Mouse (Mus musculus): ENCODE measurements at regions not wholly inside any gene's neighbourhood (a gene's known extent, or its start where the extent isn't known, plus 50 kb on each side); places are given as distances from the start of the nearest gene placed in this dataset.

GRCm38 (mm10) chr4:8362409-8362808 is 123.6 kb upstream of the Car8 start:
- TF ChIP-seq CTCF (IDR thresholded peaks at IDR 0.05; ENCODE audit: control insufficient read depth, insufficient read depth, insufficient read length) = no peak
- no peak for TF ChIP-seq FOSL1 (IDR thresholded peaks at IDR 0.05; ENCODE audit: insufficient read depth, low read length, poor library complexity, severe bottlenecking)
- no peak for TF ChIP-seq USF1 (IDR thresholded peaks at IDR 0.05; ENCODE audit: low read depth)
- TF ChIP-seq MYOD1 (IDR thresholded peaks at IDR 0.05; ENCODE audit: control insufficient read depth, insufficient read length, low read depth) = no peak
- TF ChIP-seq MAX (IDR thresholded peaks at IDR 0.05) = no peak
- TF ChIP-seq MYOG (IDR thresholded peaks at IDR 0.05; ENCODE audit: control insufficient read depth, extremely low read depth, insufficient read length) = no peak
